Mouse (Mus musculus) urinary bladder, adult 2 months (tissue): Measurements from ENCODE around the gene Pex6. TPM values are rescaled to one million over a fixed set of nuclear protein-coding genes. Genes with fewer than 3 reads are reported as not detected.

Experiments
- DNase-seq: peaks from one replicate; pipeline ENCODE4 v3.0.0; 2022; ENCODE audit warnings: low spot score
- polyA plus RNA-seq: library from polyadenylated mRNA; depleted of rRNA; stranded (reverse); fragments of >200 nt; gene quantifications from 2 replicates; pipeline ENCODE4 v1.2.3, GENCODE M21; 2012; rRNA removed

Gene Pex6
- polyA plus RNA-seq, 1 experiment, result 34.3 TPM

DNA sequence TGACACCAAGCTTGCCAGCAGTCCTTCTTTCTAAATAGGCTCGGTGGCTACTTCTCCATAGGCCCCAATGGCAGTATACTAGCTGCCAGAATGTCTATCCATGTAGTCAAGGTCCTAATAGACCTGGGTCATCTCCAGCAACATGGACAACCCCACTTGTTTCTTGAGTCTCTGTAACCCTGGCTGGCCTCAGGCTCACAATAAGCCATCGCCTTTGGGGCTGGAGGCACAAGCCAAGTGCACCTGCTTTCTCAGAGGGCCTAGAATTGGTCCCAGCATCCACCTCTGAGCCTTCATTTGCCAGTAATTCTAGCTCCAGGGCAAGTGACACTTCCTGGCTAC is 62.8 kb downstream of the Pex6 start:
- DNase-seq, result no peak

DNA sequence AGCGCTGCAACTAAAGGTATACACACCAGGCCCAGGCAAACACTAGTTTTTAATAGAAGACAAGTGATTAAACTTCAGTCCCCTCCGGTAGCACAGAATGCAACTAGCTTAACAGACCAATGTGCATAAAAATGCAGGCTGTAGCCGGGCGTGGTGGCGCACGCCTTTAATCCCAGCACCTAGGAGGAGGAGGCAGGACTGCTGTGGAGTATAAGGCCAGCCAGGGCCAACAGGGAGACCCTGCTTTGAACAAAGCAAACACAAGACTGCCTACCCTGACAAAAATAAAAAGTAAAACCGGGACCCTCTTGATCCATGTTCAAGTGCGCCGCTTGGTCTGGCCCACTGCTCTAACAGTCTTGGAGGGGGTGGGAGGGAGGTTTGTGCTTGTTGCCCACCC is 63.8 kb downstream of the Pex6 start:
- DNase-seq, result no peak

Other genes with a start within 250 kb of the Pex6 start
- 0.06 and 0.07 TPM in 2 replicates for gene Ttbk1, start 223.8 kb upstream of the Pex6 start, polyA plus RNA-seq
- gene Dnph1, start 214.8 kb upstream of the Pex6 start, polyA plus RNA-seq, result 6.1 and 7.0 TPM in 2 replicates
- gene Cul9, start 165.1 kb upstream of the Pex6 start, polyA plus RNA-seq, result 22.9 and 29.3 TPM in 2 replicates
- 122 and 145 TPM in 2 replicates for gene Srf, start 155.3 kb upstream of the Pex6 start, polyA plus RNA-seq
- gene Ptk7, start 82.0 kb upstream of the Pex6 start, polyA plus RNA-seq, result 14.9 and 21.1 TPM in 2 replicates
- 16.5 and 21.6 TPM in 2 replicates for gene Klc4, start 65.4 kb upstream of the Pex6 start, polyA plus RNA-seq
- gene Mrpl2, start 65.2 kb upstream of the Pex6 start, polyA plus RNA-seq, result 49.8 and 54.6 TPM in 2 replicates
- gene Cul7, start 61.1 kb upstream of the Pex6 start, polyA plus RNA-seq, result 23.5 and 29.9 TPM in 2 replicates
- 37.1 and 44.6 TPM in 2 replicates for gene Rrp36, start 37.1 kb upstream of the Pex6 start, polyA plus RNA-seq
- gene Mea1, start 32.7 kb upstream of the Pex6 start, polyA plus RNA-seq, result 99.0 and 106 TPM in 2 replicates
- gene Klhdc3, start 30.5 kb upstream of the Pex6 start, polyA plus RNA-seq, result 56.6 and 59.4 TPM in 2 replicates
- gene Ppp2r5d, start 6.4 kb upstream of the Pex6 start, polyA plus RNA-seq, result 42.6 and 46.2 TPM in 2 replicates
- 0.78 and 1.2 TPM in 2 replicates for gene Gnmt, start 17.7 kb downstream of the Pex6 start, polyA plus RNA-seq
- gene Cnpy3, start 40.8 kb downstream of the Pex6 start, polyA plus RNA-seq, result 64.3 and 66.7 TPM in 2 replicates
- gene Ptcra, start 52.2 kb downstream of the Pex6 start, polyA plus RNA-seq, result 0.06 TPM in 1 of 2 replicates, not detected in the other
- gene 2310039H08Rik, start 61.2 kb downstream of the Pex6 start, polyA plus RNA-seq, result 38.8 and 48.8 TPM in 2 replicates
- 66.8 and 70.0 TPM in 2 replicates for gene Rpl7l1, start 71.2 kb downstream of the Pex6 start, polyA plus RNA-seq
- 9.1 and 15.2 TPM in 2 replicates for gene Bicral, start 147.0 kb downstream of the Pex6 start, polyA plus RNA-seq
- gene Tbcc, start 179.2 kb downstream of the Pex6 start, polyA plus RNA-seq, result 20.3 and 21.5 TPM in 2 replicates
- gene Prph2, start 199.0 kb downstream of the Pex6 start, polyA plus RNA-seq, result not detected in 2 replicates